Mouse (Mus musculus) CH12.LX (cell line): ENCODE data around the gene F7.

Source experiments
- CHD2 ChIP-seq: IDR thresholded peaks from 2 replicates; pipeline ENCODE4 v1.6.1; 2011; ENCODE audit warnings: low read length, improper control_type of control experiment
- CTCF ChIP-seq, 2 experiments: IDR thresholded peaks in 1 of 2; conservative IDR thresholded peaks in 1 of 2; 2 replicates each; pipeline ENCODE4 v1.5.1; 2011 to 2012; ENCODE audit warnings: low read depth in 2 of 2, low read length in 2 of 2, improper control_type of control experiment in 1 of 2, inconsistent platforms in 1 of 2, mild to moderate bottlenecking in 1 of 2, moderate library complexity in 1 of 2
- E2F4 ChIP-seq: IDR thresholded peaks from 2 replicates; pipeline ENCODE4 v1.6.1; 2011; ENCODE audit warnings: low read depth, low read length, improper control_type of control experiment; ENCODE audit not compliant: insufficient replicate concordance
- EP300 ChIP-seq: IDR thresholded peaks from 2 replicates; pipeline ENCODE4 v1.6.1; 2011; ENCODE audit warnings: low read length, improper control_type of control experiment
- HCFC1 ChIP-seq: IDR thresholded peaks from 2 replicates; pipeline ENCODE4 v1.6.1; 2012; ENCODE audit warnings: low read depth, mild to moderate bottlenecking, inconsistent platforms, low read length, improper control_type of control experiment
- IRF4 ChIP-seq: IDR thresholded peaks from 2 replicates; pipeline ENCODE4 v1.6.1; 2014; ENCODE audit warnings: low read depth, mild to moderate bottlenecking, inconsistent platforms, low read length, improper control_type of control experiment
- MAZ ChIP-seq: IDR thresholded peaks from 2 replicates; pipeline ENCODE4 v1.6.1; 2012; ENCODE audit warnings: low read depth, mild to moderate bottlenecking, inconsistent platforms, low read length, improper control_type of control experiment, moderate library complexity
- MXI1 ChIP-seq: IDR thresholded peaks from 2 replicates; pipeline ENCODE4 v1.6.1; 2011; ENCODE audit warnings: mild to moderate bottlenecking, low read depth, low read length, improper control_type of control experiment
- POLR2A ChIP-seq: IDR thresholded peaks from 2 replicates; pipeline ENCODE4 v1.6.1; 2011; ENCODE audit warnings: low read depth, mild to moderate bottlenecking, improper control_type of control experiment, low read length
- POLR2AphosphoS2 ChIP-seq: IDR thresholded peaks from 2 replicates; pipeline ENCODE4 v1.6.1; 2011; ENCODE audit warnings: low read depth, low read length, improper control_type of control experiment
- TCF12 ChIP-seq: IDR thresholded peaks from 2 replicates; pipeline ENCODE4 v1.6.1; 2014; ENCODE audit warnings: low read depth, mild to moderate bottlenecking, inconsistent platforms, low read length, improper control_type of control experiment
- USF1 ChIP-seq: IDR thresholded peaks from 2 replicates; pipeline ENCODE4 v1.6.1; 2014; ENCODE audit warnings: low read depth, mild to moderate bottlenecking, inconsistent platforms, low read length, improper control_type of control experiment
- ZC3H11A ChIP-seq: IDR thresholded peaks from 2 replicates; pipeline ENCODE4 v1.6.1; 2012; ENCODE audit warnings: low read depth, mild to moderate bottlenecking, inconsistent platforms, low read length, improper control_type of control experiment
- ZKSCAN1 ChIP-seq: IDR thresholded peaks from 2 replicates; pipeline ENCODE4 v1.6.1; 2012; ENCODE audit warnings: low read depth, inconsistent platforms, low read length, improper control_type of control experiment, borderline replicate concordance

DNA sequence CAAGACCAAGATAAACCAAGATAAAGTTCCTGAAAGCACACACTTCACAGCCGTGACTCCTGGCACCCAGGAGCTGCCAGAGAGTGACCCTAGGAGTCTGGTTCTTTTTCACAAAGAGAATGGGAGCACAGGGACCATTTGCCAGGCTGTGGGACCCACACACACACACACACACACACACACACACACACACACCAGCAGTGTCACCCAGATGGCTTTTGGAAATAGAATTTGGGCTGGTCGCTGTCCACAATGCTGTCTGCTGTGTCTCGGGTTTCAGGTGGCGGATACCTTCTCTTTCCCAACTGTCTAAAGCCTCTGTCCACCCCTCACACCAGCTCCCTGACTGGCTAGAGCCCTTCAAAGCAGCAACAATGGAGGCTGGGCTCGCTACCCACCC, 31.4 kb upstream of the F7 start:
- no peak for TF ChIP-seq CHD2
- no peak for TF ChIP-seq POLR2AphosphoS2
- TF ChIP-seq CTCF (conservative IDR thresholded peaks at IDR 0.05 in 1 of 2, IDR thresholded peaks at IDR 0.05 in 1 of 2; ENCODE audit: low read depth in 2 of 2, low read length in 2 of 2), result no peak
- TF ChIP-seq ZKSCAN1, result no peak
- no peak for TF ChIP-seq E2F4
- TF ChIP-seq EP300, result no peak
- TF ChIP-seq MAZ, result no peak
- no peak for TF ChIP-seq IRF4
- TF ChIP-seq USF1, result no peak
- TF ChIP-seq HCFC1, result no peak
- TF ChIP-seq POLR2A, result no peak
- TF ChIP-seq TCF12, result no peak
- no peak for TF ChIP-seq MXI1
- TF ChIP-seq ZC3H11A, result no peak
